Mouse (Mus musculus): ENCODE measurements at regions not wholly inside any gene's neighbourhood (a gene's known extent, or its start where the extent isn't known, plus 50 kb on each side); places are given as distances from the start of the nearest gene placed in this dataset.
A peak's percentile ranks its signal among the peaks of the same experiment; 100 is the strongest.
"Not testable (repeated sequence)": the region's sequence is repeated elsewhere in the genome, so short reads cannot be mapped to it uniquely, and the experiment has no call there.

DNA sequence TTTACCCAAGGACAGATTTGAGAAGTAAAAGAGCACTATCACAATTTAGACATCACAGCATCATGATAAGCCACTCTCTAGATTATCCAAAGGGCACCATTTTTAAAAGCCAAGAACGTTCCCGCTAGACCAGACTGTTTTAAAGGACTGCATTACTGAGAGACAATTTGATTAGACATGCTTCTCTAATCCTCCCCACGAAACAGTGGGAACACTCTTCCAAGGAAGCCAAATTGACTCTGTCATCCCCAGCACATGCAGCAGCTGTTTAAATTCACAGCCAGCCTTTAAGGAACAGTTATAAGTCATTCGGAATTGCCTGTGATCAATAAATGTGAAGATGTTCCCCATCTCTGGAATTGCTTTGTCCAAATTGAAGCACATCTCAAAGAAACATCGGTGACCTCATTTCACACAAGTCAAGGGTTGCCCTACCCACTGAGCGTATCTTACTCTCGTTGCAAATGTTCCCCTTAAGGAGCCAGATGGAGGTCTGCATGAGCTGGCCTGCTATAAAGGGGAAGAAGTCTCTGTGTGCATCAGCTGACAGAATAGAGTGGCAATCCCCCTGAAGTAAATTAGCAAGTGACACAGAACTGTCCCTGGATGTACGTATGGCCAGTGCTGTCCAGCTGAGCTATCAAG lies 393.2 kb downstream of the Pid1 start:
- DNase-seq, result no peak

DNA sequence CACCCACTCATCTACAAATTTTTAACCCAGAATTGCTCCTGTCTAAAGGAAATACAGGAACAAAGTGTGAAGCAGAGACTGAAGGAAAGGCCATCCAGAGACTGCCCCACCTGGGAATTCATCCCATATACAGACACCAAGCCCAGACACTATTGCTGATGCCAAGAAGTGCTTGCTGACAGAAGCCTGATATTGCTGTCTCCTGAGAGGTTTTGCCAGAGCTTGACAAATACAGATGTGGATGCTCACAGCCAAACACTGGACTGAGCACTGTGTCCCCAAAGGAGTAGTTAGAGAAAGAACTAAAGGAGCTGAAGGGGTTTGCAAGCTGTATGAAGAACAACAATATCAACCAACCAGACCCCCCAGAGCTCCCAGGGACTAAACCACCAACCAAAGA lies 399.3 kb downstream of the Pid1 start:
- not testable (repeated sequence) for DNase-seq

DNA sequence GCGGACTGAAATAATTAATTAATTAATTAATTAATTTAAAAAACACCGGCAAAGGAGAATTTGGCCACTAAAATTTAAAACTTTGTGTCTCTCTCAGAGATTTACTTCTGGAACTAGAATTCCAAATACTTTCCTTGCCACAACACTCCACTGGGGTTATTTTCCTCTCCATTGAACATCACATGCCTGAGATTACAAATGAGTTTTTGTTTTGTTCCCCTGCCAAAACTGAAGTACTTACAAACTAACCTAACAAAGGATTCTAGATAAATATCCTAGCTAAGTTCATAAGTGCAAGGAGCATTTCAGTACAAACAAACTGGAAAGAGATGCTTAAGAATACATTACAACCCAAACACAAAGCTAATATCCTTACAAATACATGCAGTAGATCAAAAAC lies 402.2 kb downstream of the Pid1 start:
- DNase-seq, result no peak

DNA sequence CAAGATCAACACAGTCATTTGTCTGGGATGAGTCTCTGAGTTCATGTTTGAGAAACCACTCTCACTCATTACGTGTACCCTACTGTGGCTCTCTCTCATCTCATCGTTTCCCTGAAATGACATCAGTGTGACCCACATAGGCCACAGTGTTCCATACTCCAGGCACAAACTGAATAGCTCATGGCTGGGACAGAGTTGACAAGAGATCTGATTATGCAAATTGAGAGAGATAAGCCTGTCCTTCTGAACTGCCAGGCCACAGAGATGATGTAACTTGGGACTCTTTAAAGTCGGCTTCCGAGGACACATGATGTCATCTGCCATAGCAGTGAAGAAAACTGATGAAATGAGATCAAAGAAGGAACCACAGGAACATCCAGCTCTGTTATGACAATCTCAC lies 404.2 kb downstream of the Pid1 start:
- DNase-seq, result no peak

DNA sequence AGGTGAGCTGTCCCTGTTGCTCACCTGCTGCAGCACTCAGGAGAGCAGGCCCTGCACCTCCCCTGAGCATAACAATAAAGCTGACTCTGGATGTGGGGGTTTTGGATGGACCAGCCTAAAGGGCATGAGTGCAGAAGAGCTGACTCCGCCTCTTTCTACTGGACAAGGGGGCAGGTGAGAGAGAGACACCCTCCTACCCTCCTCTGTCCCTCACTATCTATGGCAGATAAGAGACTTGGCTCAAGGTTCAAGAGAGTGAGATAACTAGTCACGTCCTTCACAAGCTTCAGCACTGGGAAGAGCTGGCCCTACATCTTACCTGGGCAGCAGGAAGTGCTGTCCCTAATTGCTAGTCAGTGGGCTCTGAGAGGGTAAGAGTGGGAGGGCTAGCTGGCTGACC lies 441.1 kb downstream of the Pid1 start:
- no peak for DNase-seq

DNA sequence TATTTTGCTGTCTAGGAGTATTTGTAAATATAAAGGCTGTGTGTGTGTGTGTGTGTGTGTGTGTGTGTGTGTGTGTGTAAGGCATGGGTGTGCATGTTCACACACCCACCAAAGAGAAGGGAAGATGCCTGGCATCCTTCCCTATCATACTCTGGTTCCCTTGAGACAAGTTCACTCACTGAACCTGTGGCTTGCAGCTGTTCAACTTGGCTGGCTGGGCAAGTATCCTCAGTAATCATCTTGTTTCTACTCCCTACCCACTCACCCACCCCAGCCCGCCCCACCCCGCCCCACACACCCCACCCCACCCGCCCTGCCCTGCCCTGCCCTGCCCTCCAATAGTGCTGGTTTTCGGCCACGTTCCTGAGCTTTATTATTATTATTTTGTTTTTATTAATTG lies 448.5 kb downstream of the Pid1 start:
- DNase-seq, result no peak

DNA sequence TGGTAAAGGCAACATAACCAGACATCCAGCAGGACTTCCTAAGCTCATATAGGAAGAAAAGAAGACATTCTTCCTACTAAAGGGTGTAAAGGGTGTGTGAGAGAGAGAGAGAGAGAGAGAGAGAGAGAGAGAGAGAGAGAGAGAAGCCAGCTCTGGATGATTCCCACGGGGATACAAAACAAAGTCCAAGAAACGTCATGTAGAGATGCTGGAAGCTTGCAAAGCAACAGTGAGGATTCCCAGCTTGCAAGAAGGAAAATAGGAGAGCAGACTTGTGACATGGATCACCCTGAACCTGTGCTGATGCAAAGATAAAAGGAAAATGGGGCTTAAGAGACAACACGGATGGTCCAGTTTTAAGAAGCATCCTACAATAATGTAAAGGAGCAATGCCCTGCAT lies 456.6 kb downstream of the Pid1 start:
- peak in 1 of 2 experiments; percentile 5 for DNase-seq

DNA sequence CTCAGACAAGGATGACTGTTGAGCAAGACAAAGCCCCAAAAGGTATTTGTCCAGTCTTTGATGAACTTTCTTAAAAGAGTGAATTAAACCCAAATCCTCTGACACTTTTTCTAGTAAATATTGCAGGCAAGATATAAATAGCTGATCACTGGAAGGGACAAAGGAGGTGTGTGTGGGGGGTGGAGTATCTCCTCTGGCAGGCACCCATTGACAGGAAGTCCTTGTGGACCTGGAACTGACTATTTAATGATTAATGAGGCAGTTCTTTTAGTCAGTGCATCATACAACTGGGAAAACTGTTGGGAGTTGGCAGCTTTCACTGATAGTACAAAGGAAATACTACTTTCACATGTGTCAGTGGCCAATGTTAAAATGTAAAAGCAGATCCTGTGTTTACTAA lies 457.1 kb downstream of the Pid1 start:
- peak; percentile 30 to 39 for DNase-seq

DNA sequence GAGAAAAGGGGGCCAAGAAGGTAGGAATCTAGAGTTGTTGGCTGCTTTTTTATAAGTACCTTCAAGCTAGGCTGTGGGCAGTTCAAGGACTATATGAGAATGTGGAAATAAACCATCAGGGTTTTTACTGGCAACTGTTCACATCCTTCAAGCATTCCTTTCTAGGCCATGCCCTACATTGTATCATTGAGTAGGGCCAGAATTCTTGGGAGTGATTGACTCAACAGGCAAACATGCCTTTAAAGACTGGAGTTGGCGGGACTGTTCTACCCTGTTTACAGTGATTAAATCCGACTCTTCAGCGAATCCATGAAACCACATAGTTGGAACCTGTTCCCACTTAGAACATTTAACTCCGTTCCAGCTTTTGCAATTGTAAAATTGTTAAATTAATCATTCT lies 463.8 kb downstream of the Pid1 start:
- no peak for DNase-seq

DNA sequence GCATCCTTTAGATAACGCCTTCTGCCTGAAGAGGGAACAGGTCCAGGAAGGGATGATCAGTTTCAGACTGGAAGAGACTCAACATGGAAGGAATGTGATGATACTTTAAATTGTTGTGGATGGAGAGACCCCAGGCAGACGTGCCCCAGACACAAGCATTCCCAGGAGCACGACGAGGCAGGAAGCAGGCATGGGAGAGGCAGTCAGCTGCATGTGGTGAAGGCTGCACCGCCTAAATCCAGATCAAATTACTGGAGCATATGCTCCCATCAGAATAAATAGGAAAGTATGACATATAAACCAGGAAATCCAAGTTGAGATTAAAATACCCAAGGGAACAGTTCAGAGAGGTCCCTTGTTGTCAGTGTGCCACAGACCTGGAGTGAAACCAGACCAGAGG lies 467.3 kb downstream of the Pid1 start:
- no peak for DNase-seq

DNA sequence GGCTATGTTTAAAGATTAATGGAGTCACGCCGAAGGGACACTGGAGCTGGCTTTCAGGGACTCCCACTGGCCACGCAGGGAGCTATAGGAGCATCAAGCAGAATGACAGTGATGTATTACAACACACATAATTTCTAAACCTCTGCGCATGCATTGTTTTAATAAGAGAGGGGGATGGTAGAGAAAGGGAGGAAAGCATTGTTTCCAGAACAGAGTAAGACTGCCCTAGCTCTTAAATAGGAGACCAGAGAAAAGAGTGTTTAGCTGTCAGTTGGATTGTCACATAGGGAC lies 471.1 kb upstream of the Sphkap start:
- DNase-seq, result peak; percentile 12 to 17

DNA sequence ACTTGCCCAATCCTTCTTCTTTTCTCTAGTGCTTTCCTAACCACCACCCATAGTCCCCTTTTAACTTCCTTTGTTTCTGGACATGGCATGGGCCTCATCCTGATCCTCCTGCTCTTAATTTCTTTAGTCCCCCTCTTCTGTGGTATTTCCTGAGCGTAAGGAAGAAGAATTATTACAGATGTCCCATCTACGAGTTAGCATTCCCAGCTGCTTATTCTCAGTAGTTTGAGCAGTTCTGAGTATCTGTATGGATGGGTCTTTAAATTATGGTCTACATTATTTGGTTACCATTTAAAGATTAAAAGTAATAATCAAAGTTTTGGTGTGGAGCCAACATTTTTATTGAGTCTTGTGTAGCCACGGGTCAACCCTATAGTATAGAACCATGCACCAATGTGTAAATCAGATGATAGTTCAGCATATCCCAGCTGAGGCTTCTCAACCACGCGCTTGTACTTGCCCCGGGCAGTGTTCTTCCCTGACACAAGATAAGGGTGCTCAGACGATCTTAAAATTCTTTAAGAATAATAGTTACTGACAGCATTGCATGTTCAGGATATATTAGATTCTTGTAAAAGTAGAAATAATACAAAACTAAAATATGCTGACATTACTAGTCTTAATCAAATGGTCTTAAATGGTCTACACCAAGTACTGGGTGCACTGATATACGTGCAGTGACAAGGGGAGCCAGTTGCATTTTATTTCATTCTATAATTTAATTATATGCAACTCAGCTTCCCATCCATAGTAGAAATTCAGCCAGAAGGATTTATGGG lies 470.5 kb upstream of the Sphkap start:
- peak; percentile 6 to 12 for DNase-seq

DNA sequence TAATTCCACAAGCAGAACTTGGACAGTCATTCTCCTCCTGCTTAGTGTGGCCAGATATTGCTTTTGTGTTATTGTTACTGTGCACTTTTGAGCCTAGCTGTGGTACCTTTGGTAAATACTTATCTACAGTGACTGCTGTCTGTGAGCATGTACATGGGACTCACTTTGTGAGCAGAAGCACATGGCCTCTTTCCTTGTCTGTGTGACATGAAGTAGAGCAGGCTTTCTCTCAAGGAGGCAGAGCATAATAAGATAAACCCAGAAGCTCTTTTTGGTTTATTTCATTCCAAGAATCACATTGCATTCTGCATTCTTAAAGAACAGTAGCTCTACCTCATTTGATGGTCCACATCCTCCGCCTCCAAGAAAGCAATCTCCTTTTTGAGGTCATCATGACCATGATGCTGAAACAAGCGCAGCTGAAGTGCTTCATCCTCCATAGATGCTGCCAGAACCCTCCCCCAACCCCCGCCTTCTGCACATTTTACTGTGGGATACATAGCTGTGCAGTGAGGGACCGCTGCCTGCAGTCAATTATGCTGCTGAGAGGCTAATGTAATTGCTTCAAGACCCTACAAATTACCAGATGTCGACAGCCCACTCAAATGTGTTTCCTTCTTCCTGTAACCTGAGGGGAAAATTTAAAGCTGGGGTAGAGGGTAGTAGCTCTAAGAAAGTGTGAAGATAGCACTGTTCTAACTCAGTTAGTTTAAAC lies 463.0 kb upstream of the Sphkap start:
- DNase-seq, result peak; percentile 80 to 87

DNA sequence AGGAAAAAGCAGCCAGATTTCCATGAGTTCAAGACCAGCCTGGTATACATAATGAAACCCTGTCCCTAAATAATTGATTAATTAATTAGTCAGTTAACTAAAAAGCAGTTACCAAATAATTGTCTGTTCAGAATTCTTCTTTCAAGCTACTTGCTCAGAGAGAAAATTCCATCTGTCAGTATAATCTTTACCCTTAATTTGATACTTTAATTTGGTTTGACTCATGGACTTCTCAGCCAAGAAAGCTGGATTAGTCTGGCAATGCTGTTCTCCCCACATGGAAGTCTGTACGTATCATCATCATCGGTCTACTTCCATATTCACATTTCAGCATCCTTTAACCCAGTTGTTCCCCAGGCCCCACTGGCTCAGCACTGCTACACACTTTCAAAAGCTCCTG lies 461.0 kb upstream of the Sphkap start:
- no peak for DNase-seq

DNA sequence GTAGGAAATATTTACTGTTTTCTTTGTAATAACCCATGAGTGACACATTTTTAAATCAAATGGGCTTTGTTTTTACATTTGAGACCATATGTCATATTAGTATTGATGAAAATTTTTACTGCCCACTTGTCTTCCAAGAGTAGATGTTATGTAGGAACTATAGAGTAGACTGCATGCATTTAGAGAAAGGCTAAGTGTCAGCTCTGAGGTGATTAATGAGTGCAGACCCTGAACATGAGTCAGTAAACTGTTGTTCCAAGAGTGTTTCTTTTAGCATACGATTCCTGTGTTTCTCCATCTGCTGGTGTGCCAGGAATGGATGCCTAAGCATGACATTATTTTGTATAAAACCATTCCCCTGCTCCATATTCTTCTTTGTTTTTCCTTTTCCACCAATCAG lies 454.5 kb upstream of the Sphkap start:
- DNase-seq, result no peak

DNA sequence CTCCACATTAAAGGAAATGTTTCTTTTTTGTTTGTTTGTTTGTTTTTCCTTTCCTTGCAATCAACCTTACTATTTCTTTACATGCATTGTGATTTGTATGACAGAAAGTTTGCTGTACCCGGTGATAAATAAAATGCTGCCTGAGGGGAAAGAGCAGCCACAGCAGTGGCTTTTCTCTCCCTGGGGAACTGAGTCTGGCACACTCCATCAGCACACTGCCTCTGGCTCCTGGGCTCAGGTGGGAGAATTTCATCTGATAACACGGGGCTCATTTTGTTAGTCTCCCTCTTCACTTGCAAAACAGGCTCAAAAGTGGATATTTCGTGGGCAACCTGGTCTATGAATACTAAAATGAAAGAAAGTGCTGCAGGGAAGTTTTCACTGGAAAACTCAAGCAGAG lies 454.1 kb upstream of the Sphkap start:
- no peak for DNase-seq

DNA sequence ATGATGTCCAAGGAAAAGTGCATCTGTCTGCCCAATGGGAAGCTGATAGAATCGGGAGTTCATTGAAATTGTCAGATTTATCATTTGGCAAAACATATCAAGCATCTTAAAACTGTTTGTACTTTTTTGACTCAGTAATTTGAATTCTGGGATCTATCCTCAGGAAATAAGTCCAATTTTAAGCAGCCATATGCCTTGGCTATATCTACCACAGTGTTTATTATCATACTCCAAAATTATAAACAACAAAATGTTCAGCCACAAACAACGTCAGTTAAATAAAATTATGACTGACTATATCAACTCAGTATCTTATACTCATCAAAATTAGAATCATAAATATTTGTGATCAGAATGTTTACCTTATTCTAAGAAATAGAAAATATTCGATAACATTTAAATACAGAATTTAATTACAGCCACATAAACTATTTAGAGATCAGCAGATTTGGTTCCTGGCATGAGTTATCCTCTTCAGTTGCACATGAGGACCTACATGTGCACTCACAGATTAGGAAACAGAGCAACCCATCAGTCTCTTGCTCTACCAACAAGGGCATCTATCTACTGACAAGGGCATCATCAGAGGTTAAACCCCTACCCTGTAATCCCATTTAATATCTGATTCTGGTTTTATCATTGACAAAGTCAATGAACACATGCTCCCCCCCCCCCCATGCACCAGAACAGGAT lies 451.9 kb upstream of the Sphkap start:
- no peak for DNase-seq

DNA sequence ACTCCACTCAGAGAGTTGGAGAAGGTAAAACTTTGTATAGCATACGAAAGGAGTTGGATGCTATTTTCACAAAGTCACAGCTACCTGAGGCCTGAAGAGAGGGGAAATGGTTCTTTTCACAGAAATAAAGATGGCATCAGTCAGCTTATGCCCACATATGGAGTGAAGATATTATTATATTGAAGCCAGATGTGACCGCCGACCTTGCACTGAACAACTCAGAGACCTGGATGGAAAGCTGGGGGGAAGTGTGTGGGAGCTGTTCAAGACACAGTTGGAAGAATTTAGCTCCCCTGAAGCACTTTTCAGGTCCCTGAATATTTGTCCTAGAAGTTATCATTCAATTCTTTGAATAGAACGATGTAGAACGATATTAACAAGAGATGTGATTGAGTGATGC lies 446.0 kb upstream of the Sphkap start:
- DNase-seq, result no peak

DNA sequence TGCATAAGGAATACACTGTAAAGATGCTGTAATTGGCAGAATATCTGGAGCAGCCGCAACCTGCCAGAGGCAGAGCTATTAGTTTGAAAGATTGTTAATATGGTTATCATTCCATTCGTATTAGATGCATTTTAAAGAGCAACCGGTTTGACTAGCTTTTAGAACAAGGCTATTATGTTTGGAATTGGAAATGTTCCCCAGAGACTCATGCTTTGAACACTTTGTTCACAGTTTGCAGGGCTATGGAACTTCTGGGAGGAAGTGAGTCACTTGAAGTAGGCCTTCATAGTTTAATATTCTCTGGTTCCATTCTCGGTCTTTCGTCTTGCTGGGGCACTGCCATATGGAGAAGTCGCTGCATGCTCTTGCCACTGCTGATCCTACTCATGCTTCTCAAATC lies 443.1 kb upstream of the Sphkap start:
- DNase-seq, result no peak

DNA sequence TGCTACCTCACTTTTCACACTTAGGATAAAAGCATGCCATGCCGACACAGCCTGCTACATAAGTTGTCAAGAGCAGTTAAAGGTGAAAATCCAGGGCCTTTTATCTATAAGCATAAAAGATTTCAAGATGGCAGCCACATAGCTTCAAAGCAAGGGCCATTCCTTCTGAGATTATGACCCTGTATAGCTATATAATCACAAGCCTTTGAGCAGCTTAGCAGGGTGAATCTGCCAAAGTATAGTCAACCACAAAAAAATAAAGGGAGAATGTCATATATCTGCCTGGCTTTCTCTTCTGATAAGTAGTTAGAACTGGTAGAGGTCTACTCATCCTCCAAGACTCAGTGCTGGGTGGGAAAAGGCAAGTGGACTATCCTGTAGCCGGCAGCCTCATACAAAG lies 440.4 kb upstream of the Sphkap start:
- DNase-seq, result no peak

DNA sequence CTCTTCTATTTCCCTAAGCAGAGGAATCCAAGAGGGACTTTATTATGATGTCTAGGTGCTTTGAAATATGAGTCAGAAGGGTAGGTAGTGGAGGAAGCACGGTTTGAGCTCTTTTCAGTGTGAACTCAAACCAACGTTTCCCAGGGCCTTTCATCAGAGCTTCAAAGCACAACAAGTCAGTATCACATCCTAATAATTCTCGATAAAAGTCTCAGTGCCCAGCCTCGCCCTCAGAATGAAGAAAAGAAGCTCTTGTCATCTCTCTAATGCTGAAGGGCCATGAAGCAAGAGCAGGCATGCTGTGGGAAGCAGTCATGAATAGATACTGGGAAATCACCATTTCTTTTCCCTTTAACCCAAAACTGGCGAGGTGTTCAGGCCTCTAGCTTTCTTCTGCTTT lies 440.0 kb upstream of the Sphkap start:
- DNase-seq, result no peak

DNA sequence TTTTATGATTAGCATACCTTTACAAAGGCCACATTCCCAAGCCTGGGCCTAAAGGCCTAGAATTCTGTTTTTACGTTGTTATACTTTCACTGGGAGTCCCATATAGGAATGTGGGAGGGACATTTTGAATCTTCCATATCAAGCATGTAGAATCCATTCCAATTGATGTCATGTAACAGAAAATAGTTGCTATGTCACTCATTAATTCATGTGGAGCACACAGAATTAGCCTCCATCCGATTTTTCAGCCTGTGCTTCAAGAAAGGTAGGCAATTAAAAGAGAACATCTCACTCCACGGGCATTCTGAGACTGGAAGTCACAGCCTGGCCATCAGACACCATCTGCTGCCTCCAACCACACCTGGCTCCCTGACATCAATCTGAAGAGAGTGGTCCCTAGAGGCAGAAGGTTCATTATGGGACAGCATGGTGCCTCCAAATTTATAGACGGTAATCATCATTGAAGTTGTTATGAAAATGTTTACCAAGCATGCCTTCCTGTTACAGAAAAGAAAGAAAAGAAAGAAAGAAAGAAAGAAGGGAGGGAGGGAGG lies 436.9 kb upstream of the Sphkap start:
- no peak for DNase-seq

DNA sequence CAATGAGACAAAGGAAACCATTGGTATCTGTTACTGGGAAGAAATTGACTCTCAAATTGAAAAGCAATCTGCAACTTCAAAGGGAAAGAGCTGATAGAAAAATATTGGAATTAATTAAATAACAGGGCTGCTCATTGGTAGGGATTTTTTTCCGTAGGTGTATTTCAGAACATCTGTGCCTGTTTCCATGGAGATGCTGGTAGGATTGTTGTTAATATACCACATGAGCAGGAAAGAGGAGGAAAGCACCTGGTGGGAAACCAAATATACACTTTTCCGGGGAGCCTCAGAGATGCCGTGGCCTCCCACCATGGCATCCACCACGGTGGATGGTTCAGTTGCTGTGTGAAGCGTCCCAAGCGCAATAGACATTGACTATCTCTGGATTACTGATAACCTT lies 428.0 kb upstream of the Sphkap start:
- DNase-seq, result no peak
